Mouse (Mus musculus): Measurements from ENCODE around the gene Olfm3. TPM values are rescaled to one million over a fixed set of nuclear protein-coding genes. Genes with fewer than 3 reads are reported as not detected.

Gene Olfm3
- not detected for polyA plus RNA-seq (2017; shearing (Covaris generic))

DNA sequence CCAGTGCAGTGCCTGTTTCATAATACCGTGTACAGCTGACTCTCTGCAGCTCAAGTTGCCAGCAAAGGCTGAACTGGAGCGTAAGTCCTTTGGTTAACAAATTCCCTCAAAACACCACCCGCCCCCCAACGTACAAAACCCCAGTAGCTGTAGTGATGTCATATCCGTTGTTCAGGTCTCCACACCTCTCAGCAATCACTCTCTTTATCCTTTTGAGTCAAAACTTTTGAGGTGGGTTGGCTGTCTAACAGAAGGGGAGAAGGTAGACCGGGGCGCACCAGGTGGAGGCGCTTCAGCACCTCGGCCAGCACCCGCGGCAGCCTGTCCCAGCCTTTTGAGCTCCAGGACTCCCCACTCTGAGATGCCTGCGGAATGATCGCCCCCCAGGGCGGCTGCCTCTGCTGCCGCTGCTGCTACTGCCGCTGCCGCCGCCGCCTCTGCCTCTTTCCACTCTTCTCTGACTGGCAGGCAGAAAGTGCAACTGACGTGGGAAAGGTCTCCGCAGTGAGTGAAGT lies at the start of gene Olfm3:
TSS of gene Olfm3 (plus strand) at position 155 of the 515 bp plus-strand sequence.
- ATAC-seq, result no peak

DNA sequence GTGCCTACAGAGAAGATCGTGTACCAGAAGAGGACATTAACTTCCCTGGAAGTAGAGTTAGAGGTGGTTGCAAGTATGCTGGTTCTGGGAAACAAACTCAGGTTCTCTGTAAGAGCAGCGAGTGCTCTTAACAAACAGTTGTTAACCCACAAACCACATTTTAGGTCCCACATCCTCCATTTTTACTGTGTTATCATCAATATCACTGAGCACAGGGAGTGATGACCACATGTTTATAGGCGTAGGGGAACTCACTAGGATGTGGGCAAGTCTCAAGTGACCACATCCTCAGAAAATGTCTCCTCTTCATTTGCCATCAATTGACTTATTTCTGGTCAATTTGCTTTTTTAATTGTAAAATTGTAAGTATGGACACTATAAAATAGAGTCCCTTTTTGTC lies 14.1 kb upstream of the Olfm3 start:
- peak; percentile 10 for ATAC-seq

DNA sequence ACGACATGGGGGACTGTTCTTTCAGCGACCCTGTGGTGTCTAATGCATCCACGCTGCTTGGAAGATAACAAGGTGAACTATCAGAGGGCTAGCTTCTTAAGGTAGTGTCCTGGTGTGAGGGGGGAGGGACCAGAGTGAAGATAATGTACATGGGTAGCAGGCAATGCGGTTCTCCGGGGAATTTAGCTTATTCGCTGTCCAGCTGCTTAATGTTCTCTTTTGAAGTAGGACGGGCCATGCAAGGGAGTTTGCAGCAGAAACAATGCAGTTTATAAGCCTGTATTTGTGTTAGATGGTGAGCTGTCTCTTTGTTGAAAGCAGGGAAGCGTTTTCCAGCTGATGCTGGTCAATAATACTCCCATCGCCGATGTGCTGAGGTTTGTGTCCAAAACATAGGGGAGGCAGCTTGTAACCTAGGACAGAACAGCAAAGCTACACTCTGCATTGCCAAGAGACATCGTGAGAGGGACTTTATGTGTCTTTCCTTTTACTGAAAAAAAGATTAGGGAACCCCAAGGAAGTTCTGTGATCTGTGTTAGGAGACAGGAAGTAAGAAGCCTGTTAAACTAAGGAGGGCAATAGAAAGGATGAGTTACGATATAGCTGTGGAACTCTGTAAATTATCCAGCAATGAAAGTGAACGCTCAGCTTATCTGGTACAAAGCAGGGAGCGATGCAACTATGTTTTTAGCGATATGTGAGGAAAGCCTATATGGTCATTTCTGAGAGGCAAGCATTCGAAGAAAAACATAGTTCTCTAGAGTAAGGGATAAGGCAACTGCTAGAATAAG lies 950 bp downstream of the Olfm3 start:
- no peak for ATAC-seq

DNA sequence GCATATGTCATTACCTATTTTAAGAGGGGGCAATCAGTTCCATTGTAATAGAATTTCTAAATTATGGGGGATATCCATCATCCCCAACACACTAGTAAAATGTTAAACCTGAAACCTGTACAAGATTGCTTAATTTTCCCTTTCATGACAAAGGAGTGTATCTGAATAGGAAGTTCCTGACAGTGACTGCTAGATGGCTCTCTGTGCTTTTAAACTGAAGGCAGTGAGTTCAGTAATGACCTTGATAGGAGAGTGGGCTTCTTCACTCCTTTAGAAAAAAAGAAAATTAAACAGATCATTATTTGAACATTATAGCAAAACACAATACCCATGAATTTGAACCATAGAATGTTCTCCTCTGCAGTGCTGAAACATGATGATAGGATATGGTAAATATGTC lies 3.7 kb downstream of the Olfm3 start:
- ATAC-seq, result no peak

DNA sequence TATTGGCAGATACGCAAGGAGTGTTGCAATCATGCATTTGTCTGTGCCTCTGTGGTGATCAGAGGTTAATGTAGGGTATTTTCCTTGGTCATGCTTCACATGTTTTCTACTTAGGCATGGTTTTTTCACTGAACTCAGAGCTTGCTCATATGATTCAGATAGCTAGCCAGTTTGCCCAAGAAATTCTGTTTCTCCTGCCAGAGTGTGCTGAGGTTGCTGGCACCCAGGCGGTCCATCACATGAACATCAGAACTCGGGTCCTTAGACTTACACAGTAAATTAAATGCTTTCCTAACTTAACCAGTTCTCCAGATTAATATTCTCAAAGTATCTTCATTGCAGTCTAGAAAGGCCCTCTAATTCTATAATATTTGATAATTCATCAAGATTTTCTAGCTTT lies 5.0 kb downstream of the Olfm3 start:
- ATAC-seq, result no peak

DNA sequence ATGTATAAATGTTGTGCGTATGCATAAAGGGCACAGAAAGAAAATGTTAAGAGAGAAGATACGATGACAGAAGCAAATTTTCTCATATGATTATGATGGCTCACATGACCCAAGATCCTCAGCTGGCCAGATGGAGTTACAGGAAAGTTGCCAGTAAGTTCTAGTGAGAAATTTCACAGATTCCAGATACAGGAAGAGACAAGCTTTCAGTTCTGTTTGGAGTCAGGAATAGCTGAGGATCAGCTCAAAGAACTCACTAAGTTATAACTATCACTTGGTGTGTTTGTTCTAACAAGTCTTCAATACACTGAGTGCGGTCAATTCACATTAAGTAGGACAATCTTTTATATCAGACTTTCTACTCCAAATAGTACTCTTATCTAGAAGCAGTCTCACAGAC lies 16.2 kb downstream of the Olfm3 start:
- ATAC-seq, result no peak

DNA sequence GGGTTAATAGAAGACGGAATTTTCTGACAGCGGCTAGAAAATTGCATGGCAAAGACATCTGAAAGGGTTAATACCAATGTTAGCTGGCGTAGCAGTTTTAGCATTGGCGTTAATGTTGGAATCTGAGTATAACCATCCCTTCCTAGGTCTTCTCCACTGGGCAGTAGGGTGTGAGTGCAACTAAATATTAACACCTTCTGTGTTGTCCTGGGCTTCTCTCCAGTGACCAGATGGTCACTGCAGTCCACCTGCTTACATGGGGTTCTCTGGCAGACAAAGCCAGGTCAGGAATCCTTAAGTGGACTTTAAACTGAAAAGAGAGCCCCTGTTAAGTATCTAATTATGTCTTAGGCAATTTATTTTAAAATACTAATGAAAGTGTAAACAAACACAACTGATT lies 25.7 kb downstream of the Olfm3 start:
- no peak for ATAC-seq

DNA sequence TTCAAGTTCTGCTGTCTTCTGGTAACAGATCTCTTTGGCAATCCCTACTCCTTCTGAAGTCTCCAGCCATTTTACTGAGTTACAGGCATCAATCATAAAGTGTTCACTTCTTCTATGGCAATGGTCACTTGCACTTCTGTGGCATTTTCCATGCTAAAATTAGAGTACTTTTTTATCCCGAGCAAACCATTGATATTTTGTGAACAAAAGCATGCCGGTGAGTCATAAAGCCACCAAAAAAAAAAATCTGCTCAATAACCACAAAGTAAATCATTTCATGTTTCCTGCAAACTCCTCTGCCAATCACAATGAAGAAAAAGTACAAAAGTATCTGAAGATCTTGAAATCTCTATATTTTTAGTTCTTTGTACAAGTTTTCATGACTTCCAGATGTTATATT lies 26.5 kb downstream of the Olfm3 start:
- no peak for ATAC-seq

DNA sequence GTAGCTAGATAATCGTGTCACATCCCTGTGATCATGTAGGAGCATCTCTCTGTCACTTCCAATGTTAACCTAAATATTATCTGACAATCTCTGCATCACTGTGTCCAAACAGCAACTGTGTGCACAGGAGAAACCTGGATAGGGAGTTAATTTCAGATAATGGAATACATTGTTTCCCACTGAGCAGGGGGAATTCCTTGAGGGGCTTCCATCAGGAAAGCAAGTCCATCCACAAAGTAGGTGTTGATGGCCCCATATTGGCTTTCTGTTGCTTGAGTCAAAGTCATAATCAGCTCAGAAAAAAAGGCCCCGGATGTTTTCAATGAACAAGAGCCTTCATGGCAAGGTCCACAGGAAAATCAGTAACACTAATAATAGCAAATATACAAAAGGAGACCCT lies 26.9 kb downstream of the Olfm3 start:
- no peak for ATAC-seq

DNA sequence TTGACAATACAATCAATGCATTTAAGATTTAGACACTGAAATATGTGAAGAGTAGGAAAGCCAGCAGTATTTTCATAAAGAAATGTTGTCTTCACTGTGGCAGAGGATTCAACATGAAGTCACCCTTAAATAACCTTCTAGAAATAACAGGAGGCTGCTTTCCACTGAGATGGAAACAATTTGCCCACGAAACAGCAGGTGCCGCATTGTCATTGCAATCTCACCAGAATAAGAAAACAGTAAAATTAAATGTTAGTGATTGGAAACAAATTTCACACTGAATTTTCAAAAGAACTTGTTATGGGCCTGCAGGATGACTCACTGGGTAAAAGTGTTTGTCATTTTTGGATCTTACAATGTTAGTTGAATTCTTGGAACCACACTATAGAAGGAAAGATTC lies 29.0 kb downstream of the Olfm3 start:
- ATAC-seq, result no peak

DNA sequence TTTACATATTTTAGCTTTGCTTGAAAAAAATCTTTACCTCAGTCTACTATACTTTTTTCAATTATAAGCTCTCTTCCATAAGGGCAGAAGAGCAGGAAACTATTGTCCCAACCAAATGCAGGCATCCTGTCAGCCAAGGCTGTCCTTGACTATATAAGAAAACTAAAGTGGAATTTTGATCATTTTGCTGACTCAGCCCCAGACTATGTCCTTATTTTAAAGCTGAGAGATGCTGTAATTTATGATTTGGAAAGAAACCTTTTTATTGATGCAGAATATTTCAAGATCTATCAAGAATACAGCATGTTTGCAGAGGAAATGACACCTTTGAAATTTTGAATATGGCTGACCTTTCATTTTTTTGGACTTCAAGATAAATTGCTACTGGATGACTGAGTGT lies 51.0 kb downstream of the Olfm3 start:
- no peak for ATAC-seq

DNA sequence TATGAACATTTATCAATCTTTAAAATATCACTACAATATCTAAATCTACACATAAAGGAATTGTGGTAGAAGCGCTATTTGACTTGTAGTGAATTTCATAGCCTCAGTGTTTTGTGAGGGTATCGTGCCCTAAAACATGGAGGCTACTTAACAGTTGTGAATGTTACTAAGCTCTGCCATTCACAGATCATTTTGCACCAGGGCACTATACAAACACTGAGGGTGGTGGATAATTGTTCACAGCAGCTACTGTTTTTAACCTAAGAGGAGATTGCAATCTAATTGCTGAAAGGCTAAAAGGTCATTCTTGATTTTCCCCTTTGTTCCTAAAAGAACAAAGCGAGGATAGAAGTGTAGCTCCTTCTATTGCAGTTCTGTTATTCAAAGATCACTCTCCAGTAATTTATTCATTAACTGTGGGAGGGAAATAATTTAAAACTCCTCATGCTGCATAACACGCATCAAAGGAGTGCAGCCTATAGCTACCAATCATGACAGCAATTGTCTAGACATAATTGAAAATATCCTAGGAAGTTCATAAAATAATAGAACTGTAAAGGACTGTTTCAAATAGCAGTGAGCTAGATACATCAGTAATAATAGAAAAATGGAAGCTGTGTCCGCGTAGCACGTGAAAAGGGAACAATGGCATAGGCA lies 55.6 kb downstream of the Olfm3 start:
- ATAC-seq, result no peak

DNA sequence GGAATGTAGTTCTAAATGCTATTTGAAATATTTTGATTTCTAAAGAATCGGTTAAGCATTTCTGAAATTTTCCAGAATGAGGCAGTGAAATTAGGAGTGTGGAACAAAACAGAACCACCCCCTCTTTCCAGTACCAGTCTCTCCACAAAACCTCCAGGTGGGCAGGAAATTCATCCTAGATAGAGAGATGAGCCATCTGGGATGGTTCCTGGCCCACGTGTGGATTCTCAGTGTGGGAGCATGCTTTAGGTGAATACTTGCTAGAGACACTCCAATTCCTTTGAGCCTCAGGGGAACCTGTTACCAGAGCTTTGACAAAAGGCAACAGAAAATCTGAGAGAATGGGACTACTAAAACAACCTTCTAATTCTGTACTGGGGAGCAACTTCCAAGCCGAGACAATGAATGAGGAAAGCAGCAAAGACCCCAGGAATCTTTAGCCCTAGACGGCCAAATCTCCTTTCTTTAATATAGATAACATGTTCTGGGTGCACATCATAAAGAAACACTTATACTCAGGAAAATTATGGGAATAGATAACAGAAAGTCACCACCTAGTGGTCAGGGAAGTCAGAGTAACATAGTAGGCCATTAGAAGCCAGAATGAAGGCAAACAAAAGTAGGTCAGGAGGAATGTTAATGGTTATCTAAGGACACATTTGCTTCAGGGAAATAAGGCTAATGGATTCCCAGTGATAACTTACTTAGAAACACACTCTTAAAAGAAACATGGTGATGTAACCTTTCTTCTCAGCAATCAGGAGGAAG lies 58.6 kb downstream of the Olfm3 start:
- no peak for ATAC-seq

DNA sequence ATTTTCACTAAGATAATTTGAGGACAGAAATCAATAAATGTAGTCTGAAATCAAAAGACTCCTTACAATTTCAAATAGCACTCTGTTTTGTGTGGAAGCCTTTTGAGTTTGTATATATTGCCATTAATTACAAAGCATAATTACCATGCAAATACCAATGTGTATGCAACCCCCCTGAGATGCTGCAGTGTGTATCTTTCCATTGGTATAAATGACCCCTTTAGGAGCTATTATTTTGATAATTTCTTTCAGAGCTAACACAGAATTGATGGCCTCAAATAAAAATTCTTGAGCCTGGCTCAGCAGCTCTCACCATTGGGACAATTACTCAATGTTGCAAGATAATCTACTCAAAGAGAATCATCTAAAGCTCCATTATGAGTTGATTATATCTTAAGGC lies 67.3 kb downstream of the Olfm3 start:
- ATAC-seq, result no peak

DNA sequence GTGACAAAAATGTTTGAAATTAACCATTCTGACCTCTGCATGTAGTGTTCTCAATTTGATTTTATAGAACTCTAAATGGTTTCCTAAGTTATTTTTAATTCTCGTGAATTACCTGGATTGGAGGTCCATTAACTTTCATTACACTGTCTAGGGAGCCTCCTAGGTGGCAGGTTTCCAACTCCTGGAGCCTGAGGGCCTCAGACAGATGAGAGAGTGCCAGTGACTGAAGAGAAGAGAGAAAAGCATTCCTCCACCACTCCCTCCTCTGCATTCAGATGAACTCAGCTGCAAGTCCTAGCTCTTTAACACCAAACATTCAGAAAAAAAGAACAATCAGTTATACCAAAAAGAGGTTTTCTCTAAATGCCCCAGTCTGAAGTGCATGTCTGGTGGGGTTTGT lies 68.6 kb downstream of the Olfm3 start:
- no peak for ATAC-seq

DNA sequence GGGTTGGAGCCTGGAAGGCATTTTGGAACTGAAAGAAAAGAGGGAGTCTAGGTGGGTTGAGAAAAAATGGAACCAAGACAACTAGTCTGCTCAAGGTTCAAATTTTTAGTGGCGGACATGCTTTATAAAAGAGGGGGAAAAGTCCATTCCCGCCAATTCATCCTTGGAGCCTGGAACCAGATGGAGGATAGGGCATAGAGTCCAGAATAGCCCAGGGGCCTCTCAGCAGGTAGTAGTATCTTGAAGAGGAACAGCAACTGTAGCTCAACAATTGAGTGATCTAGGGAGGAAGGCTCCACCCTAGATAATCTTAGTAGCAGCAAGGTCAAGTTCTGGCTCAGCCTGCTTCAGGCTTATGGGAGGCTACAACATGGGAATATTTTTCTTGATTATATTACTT lies 87.0 kb downstream of the Olfm3 start:
- no peak for ATAC-seq

DNA sequence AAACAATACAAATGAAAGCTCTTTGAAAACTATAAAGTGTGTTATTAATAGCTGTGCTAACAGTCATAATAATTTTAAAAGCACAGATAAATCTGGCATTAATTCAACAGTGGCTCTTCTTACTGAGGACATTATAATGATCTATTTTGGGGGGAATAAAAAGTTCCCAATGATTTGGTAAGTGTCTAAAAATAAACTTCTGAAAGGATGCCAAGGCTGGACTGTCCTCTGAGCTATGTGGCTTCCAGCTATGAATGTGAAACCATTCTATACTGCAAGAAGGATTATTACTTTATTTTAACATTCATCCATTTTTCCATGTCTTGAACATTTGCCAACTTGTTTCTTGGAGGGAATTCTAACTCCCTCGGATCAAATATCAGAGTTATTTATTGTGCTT lies 92.1 kb downstream of the Olfm3 start:
- ATAC-seq, result no peak

DNA sequence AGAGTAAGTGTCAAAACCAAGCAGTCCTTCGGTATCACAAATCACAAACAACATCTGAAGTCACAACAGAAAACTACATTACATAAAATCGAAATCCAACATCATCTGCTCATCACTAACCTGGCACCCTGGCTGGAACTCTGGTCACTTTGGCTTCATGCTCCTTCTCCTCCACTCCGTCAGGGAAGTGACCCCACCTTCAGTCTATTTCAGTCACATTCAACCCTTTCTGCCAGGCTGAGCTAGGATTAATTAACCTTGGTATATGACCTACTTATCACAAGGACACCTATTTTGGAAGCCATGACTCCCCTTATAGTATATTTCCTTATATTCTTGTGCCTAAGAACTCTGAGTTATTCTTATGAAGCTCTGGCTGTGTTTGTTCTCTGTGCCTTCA lies 123.7 kb downstream of the Olfm3 start:
- no peak for ATAC-seq

DNA sequence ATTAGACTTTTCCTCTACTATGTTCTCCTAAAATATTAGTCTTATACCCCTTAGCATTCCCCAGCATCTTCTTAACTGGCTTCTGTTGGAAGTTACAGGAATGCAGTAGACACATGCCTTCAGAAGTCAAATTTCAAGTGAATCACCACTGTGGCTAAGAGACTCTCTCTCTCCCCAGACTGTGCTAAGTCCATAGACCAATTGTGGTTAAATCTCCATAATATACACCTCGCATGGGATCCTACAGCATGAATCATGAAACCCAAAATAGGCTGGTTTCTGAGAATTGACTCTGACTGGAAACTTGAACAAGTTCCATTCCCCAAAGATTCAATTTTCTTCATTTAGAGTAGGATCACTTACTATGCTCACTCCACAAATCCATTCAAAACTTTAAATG lies 124.2 kb downstream of the Olfm3 start:
- no peak for ATAC-seq

DNA sequence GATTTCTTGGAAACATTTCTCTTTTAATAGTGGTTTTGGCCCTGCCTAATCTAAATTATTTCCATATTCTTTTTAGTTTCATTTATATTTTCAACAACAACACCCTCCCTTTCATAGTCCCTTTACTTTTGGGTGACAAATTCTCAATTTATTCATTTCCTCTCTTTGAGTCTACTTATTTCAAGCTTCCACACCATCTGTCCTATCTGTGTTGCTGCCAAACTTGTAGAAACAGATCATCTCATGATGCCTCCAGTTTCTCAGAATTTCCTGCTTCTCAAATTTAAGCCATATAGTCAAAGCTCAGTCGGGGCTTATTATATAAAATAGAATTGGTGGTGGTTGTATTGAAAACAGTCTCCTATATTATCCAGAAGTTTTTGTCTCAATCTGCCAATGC lies 124.7 kb downstream of the Olfm3 start:
- no peak for ATAC-seq

DNA sequence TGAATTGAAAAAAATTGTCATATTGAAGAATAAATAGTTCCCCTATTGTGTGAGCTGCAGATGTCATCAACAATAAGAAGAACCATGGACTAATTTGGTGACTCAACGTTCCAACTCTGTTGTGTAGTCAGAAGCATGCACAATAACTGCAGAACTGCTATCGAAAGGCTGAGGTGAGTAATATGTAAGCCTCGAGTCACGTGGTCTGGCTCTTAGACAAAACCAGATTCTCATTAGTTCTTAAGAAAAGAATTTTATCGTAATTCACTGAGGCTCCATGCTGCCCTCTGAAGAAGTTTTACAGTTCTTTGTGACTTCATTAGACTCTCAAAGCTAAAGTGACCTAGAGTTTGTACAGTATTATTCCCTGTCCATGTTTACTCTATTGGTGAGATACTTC lies 145.2 kb downstream of the Olfm3 start:
- no peak for ATAC-seq

DNA sequence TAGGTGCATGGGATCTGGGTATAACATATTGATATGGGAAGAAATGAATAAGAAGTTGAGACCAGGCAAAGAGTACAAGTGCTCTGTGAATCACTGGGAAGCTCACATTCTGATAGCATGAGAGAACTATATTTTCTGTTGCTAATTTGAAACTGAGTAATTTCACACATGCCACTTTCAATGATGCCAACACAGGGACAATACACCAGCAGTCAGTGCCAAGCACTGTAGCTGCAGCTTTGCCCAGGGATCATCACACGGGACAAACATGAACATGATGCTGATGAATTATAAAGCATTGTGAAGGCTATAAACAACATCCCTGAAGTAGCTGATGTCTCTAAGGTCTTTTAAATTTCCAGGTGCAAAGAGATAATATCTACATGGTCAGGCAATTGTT lies 161.0 kb downstream of the Olfm3 start:
- ATAC-seq, result no peak

DNA sequence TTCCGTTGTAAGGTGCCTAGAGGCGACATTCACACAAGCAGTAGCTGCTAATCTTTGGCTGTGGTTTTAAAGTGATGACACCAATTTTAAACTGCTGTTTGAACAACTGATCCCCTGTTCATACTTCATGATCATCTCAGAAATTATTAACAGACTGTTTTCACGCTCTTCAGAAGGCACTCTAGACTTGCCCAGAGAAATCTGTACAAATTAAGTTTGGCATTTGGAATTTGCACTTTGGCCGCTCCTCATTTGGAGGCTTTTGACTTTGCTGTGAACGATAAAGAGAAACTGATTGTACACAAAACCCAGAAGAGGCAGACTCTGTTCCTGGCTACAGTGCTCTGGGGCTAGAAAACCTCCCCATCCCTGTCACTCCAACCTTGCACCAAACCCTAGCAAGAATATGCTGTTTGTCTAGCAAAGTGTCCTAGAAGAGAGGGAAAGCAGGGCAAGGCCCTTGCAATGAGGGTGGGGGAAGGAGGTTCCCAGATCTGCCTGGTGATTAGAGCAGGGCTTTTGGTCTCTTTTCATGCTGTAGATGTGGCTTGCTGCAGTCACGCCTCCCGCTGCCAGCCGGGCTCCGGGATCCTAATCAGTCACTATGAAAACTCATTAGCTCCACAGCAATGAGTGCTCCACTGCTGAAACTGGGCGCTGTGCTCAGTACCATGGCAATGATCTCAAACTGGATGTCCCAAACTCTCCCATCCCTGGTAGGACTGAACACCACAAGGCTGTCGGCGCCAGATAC lies 176.7 kb downstream of the Olfm3 start:
- no peak for ATAC-seq
